Mouse (Mus musculus) MEL (cell line): ENCODE measurements around the gene Ywhag. TPM values are rescaled to one million over a fixed set of nuclear protein-coding genes. Genes with fewer than 3 reads are reported as not detected.

Source experiments
- DNase-seq: peaks from one replicate; pipeline ENCODE4 v3.0.0; 2011; ENCODE audit warnings: low read depth, low spot score
- H3K27ac ChIP-seq: 2 replicates; pipeline ENCODE4 v1.5.1; 2012; ENCODE audit warnings: low read depth, mild to moderate bottlenecking, control low read depth, low read length, moderate library complexity; ENCODE audit not compliant: control insufficient read depth
- H3K27me3 ChIP-seq, 2 experiments: fragments of 150-350 bp in 1 of 2; sonication (generic) in 1 of 2; 2 replicates each; pipeline ENCODE4 v1.6.1; 2012; ENCODE audit warnings: low read length in 2 of 2, mild to moderate bottlenecking in 2 of 2, improper control_type of control experiment in 1 of 2, moderate library complexity in 1 of 2; ENCODE audit not compliant: insufficient read depth in 2 of 2, control insufficient read depth in 1 of 2
- H3K36me3 ChIP-seq, 2 experiments: 2 replicates each; pipeline ENCODE4 v1.6.1; 2012 to 2014; ENCODE audit warnings: low read length in 2 of 2, improper control_type of control experiment in 1 of 2, inconsistent platforms in 1 of 2, mild to moderate bottlenecking in 1 of 2; ENCODE audit not compliant: insufficient read depth in 2 of 2, control insufficient read depth in 1 of 2
- H3K4me1 ChIP-seq, 2 experiments: fragments of 150-350 bp in 1 of 2; sonication (generic) in 1 of 2; 2 replicates each; pipeline ENCODE4 v1.6.1; 2012; ENCODE audit warnings: low read length in 2 of 2, improper control_type of control experiment in 1 of 2, mild to moderate bottlenecking in 1 of 2; ENCODE audit not compliant: insufficient read depth in 2 of 2, control insufficient read depth in 1 of 2
- H3K4me3 ChIP-seq, 2 experiments: fragments of 150-350 bp in 1 of 2; sonication (generic) in 1 of 2; 2 replicates each; pipeline ENCODE4 v1.5.1; 2012; ENCODE audit warnings: low read depth in 2 of 2, low read length in 2 of 2, mild to moderate bottlenecking in 2 of 2, moderate library complexity in 2 of 2, control low read depth in 1 of 2, improper control_type of control experiment in 1 of 2; ENCODE audit not compliant: control insufficient read depth in 1 of 2, insufficient read depth in 1 of 2
- H3K79me2 ChIP-seq: 2 replicates; pipeline ENCODE4 v1.6.1; 2012; ENCODE audit warnings: mild to moderate bottlenecking, low read length, moderate library complexity; ENCODE audit not compliant: control insufficient read depth, poor library complexity, insufficient read depth
- H3K9ac ChIP-seq: 2 replicates; pipeline ENCODE4 v1.6.1; 2012; ENCODE audit warnings: low read depth, mild to moderate bottlenecking, control low read depth, low read length, moderate library complexity; ENCODE audit not compliant: control insufficient read depth, poor library complexity, severe bottlenecking
- H3K9me3 ChIP-seq: fragments of 150-350 bp; sonication (generic); replicated peaks from 2 replicates; pipeline ENCODE4 v1.6.1; 2012; ENCODE audit warnings: mild to moderate bottlenecking, low read length, improper control_type of control experiment, moderate library complexity; ENCODE audit not compliant: insufficient read depth
- BHLHE40 ChIP-seq: IDR thresholded peaks from 2 replicates; pipeline ENCODE4 v1.6.1; 2012; ENCODE audit warnings: low read depth, mild to moderate bottlenecking, inconsistent platforms, low read length, improper control_type of control experiment, borderline replicate concordance
- CTCF ChIP-seq, 3 experiments: IDR thresholded peaks in 2 of 3; conservative IDR thresholded peaks in 1 of 3; 2 replicates each; pipeline ENCODE4 v1.5.1; 2011 to 2012; ENCODE audit warnings: low read length in 3 of 3, low read depth in 2 of 3, mild to moderate bottlenecking in 2 of 3, improper control_type of control experiment in 1 of 3, inconsistent platforms in 1 of 3, mixed read lengths in 1 of 3, moderate library complexity in 1 of 3; ENCODE audit not compliant: control insufficient read depth in 1 of 3, insufficient read depth in 1 of 3, poor library complexity in 1 of 3, severe bottlenecking in 1 of 3
- ELF1 ChIP-seq: IDR thresholded peaks from 2 replicates; pipeline ENCODE4 v1.6.1; 2014; ENCODE audit warnings: low read depth, mild to moderate bottlenecking, inconsistent platforms, low read length, improper control_type of control experiment, moderate library complexity
- ETS1 ChIP-seq: IDR thresholded peaks from 2 replicates; pipeline ENCODE4 v1.6.1; 2012; ENCODE audit warnings: low read depth, mild to moderate bottlenecking, inconsistent platforms, low read length, improper control_type of control experiment, moderate library complexity
- GABPA ChIP-seq: IDR thresholded peaks from 2 replicates; pipeline ENCODE4 v1.6.1; 2012; ENCODE audit warnings: low read depth, mild to moderate bottlenecking, inconsistent platforms, low read length, improper control_type of control experiment, moderate library complexity
- GATA1 ChIP-seq: IDR thresholded peaks from 2 replicates; pipeline ENCODE4 v1.6.1; 2011; ENCODE audit warnings: low read depth, low read length, improper control_type of control experiment
- JUND ChIP-seq: IDR thresholded peaks from 2 replicates; pipeline ENCODE4 v1.6.1; 2011; ENCODE audit warnings: low read depth, mild to moderate bottlenecking, improper control_type of control experiment, low read length
- KAT2A ChIP-seq: conservative IDR thresholded peaks from 2 replicates; pipeline ENCODE4 v1.6.1; 2012; ENCODE audit warnings: low read depth, low read length, improper control_type of control experiment, inconsistent platforms
- MAFK ChIP-seq: IDR thresholded peaks from 2 replicates; pipeline ENCODE4 v1.6.1; 2011; ENCODE audit warnings: low read depth, mild to moderate bottlenecking, low read length, improper control_type of control experiment, borderline replicate concordance
- MAZ ChIP-seq: IDR thresholded peaks from 2 replicates; pipeline ENCODE4 v1.6.1; 2012; ENCODE audit warnings: low read depth, mild to moderate bottlenecking, inconsistent platforms, low read length, improper control_type of control experiment
- MYB ChIP-seq: IDR thresholded peaks from 2 replicates; pipeline ENCODE4 v1.6.1; 2011; ENCODE audit warnings: mild to moderate bottlenecking, low read depth, low read length, improper control_type of control experiment
- NRF1 ChIP-seq: IDR thresholded peaks from 2 replicates; pipeline ENCODE4 v1.6.1; 2014; ENCODE audit warnings: low read depth, mild to moderate bottlenecking, inconsistent platforms, low read length, improper control_type of control experiment, moderate library complexity; ENCODE audit not compliant: poor library complexity, insufficient read depth, severe bottlenecking
- RAD21 ChIP-seq: IDR thresholded peaks from 2 replicates; pipeline ENCODE4 v1.6.1; 2011; ENCODE audit warnings: mild to moderate bottlenecking, low read depth, low read length, improper control_type of control experiment
- RCOR1 ChIP-seq: IDR thresholded peaks from 2 replicates; pipeline ENCODE4 v1.6.1; 2012; ENCODE audit warnings: low read depth, mild to moderate bottlenecking, inconsistent platforms, low read length, improper control_type of control experiment
- TBP ChIP-seq: IDR thresholded peaks from 2 replicates; pipeline ENCODE4 v1.8.0; 2011; ENCODE audit warnings: low read depth, low read length, improper control_type of control experiment
- ZMIZ1 ChIP-seq: IDR thresholded peaks from 2 replicates; pipeline ENCODE4 v1.6.1; 2012; ENCODE audit warnings: low read depth, mild to moderate bottlenecking, inconsistent platforms, low read length, improper control_type of control experiment, moderate library complexity
- polyA plus RNA-seq, 2 experiments: library from polyadenylated mRNA; stranded (reverse) in 1 of 2; unstranded in 1 of 2; fragments of >175 nt in 1 of 2; fragments of >200 nt in 1 of 2; gene quantifications; 2 replicates each; pipeline versions ENCODE4 v1.2.1 to v1.2.4; 2012; ENCODE audit warnings: low replicate concordance in 2 of 2, low read depth in 1 of 2; ENCODE audit not compliant: insufficient read length in 2 of 2, insufficient read depth in 1 of 2, missing spikeins in 1 of 2
- total RNA-seq: library from RNA; depleted of rRNA; stranded (reverse); fragments of 300-350 nt; gene quantifications from 2 replicates; pipeline ENCODE4 v1.2.3, GENCODE M21; 2012

Ywhag gene
- total and polyA plus RNA-seq, 3 experiments = 109 to 295 (median 268) TPM

GRCm38 (mm10) chr5:135879449-135880158 is 54.8 kb downstream of the Ywhag start:
- peak; percentile 49 for DNase-seq
- Histone ChIP-seq H3K27me3 (no peaks in the 10 kb centered on the region), H3K36me3 (peaks cover 0 to 3% of the 10 kb centered on the region in 2 experiments; a peak in 1 of 4 replicates), H3K9ac (no peak overlapping the region), H3K79me2 (no peaks in the 10 kb centered on the region), H3K9me3 (no peaks in the 10 kb centered on the region), H3K27ac (no peak overlapping the region), H3K4me3 (no peak overlapping the region), H3K4me1 (peaks cover 0 to 24% of the 10 kb centered on the region in 2 experiments; a peak in 2 of 4 replicates)
- TF ChIP-seq TBP (no peak), MAZ (0 out of 2 replicates have a peak, but pooled peaks have one; percentile 37), ETS1 (0 out of 2 replicates have a peak, but pooled peaks have one; percentile 26)

GRCm38 (mm10) chr5:135877831-135878231 is 56.6 kb downstream of the Ywhag start:
- DNase-seq = peak; percentile 81
- Histone ChIP-seq H3K79me2 (no peaks in the 10 kb centered on the region), H3K36me3 (peaks cover 0 to 6% of the 10 kb centered on the region in 2 experiments; a peak in 2 of 4 replicates), H3K4me1 (peaks cover 0 to 34% of the 10 kb centered on the region in 2 experiments; a peak in 3 of 4 replicates), H3K27ac (no peak overlapping the region), H3K4me3 (peak overlapping the region; percentile 60 to 71)
- TF ChIP-seq GABPA (no peak), NRF1 (no peak), MAFK (no peak), JUND (no peak), MYB (no peak), RCOR1 (0 out of 2 replicates have a peak, but pooled peaks have one; percentile 11), MAZ (no peak), GATA1 (no peak), RAD21 (peak; percentile 18), BHLHE40 (no peak), KAT2A (no peak), ELF1 (no peak), CTCF (IDR thresholded peaks at IDR 0.05 in 2 of 3, conservative IDR thresholded peaks at IDR 0.05 in 1 of 3; ENCODE audit: control insufficient read depth in 1 of 3, insufficient read depth in 1 of 3, low read depth in 2 of 3, low read length in 3 of 3, poor library complexity in 1 of 3, severe bottlenecking in 1 of 3) (peak; percentile 57 to 72 (median 62)), ZMIZ1 (no peak)
- TF ChIP-seq, all 39 proteins: peak for 3
- Histone ChIP-seq H3K9me3 (no peaks in the 10 kb centered on the region), H3K9ac (peak overlapping the region; percentile 45), H3K27me3 (no peaks in the 10 kb centered on the region)
